Mouse (Mus musculus): ENCODE measurements around the gene Noto.

The Noto gene

GRCm38 (mm10) chr6:85423836-85424379 lies at the start of gene Noto:
Noto (plus strand) TSS chr6:85423886.
- DNase-seq (ENCODE audit: low spot score) = no peak

DNA sequence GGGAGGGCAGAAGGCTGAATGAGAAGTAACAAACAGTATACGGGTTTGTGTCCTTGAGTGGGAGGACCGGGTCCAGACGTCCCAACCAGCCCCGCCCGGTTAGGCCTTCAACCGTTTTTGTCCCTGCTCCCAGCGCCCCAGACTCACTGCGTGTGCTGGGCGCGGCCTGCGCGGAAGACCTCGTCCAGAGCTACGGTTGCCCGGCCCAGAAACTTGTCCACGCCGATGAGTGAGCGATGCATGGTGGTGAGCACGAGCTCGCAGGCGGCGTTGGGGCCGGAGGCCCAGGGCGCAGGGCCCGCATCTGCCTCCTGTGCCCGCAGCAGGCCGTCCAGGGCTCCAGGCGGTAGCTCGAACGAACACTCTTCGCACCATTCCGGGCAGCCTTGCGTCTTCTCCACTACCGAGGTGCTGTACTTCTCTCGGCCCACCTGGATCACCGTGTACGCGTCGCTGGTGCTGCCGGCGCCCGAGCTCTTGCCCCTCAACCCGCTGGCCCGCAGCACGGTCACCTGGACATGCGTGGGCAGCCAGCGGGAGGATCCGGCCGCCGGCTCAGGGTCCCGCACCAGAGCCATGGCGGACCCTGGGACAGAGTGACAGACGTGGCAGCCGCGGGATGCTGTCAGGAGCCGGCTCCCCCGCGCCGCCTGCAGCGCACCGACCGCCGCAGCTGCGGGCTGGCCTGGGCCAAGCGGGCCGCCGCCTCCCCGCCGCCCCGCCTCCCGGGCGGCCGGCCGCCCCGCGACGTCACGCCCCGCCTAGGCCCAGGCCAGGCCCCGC lies 49.5 kb upstream of the Noto start, which contains the start of gene Rab11fip5:
TSS of gene Rab11fip5 (minus strand) at position 684 of the 783 bp plus-strand sequence.
- DNase-seq (ENCODE audit: low spot score) = peak; percentile 54

DNA sequence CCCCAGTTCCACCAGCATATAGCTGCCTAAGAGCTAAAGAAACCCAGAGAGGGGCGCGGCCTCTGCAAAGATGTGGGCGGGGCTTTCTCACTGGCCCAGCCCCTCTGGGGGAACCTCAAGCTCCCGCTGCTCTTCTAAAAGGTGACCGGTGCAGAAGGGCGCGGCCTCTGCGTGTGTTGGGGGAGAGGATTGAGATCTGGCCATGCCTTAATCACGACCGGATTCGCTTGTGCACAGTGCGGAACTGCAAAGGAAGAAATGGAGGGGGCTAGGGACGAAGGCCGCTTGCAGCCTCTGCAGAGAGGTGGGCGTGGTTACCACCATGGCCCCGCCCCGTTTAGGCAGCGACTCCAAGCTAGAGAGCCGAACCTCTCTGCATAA lies 49.0 kb upstream of the Noto start:
- peak; percentile 98 for DNase-seq (ENCODE audit: low spot score)

DNA sequence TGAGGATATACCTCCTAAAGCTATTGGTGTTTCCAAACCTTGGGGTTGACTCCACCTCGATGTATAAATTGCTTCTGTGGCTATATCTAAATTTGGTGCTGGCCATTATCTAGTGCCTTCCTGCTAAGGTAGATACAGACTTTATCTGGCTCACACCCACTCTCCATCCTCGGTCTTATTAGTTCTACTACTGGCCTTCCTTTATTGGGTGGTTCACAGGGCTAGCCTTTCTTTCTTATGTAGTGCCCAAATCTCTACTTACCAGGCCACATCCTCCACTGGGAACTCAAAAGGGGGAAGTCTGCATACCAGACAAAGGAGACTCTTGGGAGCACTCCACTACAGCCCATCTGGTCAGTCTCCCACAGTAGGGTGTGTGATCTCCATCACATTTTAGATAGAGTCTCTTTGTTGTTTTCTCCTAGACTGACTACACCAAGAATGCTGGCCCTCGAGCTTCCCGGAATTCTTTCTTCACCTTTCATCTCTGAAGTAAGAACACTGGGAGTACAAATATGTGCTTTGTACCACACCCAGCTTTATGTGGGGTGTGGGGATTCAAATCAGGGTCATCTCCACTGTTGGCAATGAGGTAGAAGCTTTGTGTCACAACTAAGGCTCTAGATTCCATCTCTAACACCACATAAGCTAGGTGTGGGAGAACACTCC lies 46.5 kb upstream of the Noto start:
- DNase-seq (ENCODE audit: low spot score) = no peak

DNA sequence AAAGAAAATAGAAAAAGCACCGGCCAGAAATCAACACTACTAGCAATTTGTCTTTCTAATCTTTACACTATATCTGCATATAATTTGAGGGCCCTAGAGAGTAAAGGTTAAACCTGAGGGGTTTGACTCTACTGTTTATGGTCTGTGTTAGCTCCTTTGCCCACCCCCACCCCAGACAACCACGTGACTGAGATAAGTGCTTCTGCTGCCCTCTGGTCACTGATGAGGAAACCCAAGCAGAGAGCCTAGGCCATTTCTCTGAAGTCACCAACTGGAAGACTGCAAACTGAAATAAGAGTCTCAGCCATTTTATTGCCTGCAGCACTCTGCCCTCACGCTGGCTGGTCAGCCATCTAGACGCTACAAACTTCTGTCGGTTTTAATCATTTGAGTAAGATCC lies 45.8 kb upstream of the Noto start:
- no peak for DNase-seq (ENCODE audit: low spot score)

DNA sequence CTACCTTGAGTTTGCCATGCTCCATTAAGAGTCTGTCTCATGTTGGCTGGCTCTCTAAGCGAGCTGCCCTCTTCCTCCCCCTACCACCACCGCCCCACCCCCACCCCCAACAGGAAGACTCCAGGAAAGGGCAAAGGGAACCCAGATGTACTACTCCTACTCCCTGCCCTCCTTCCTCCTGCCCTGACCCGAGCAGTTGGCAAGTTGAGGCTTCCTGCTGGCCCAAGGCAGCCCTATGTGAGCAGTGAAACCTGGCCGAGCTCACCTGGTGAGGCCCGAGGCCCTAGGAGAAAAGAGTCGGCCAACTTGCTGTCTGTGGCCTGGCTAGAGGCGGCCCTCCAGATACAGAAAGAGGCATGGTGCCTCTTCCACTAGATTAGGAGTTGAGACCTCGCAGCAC lies 45.1 kb upstream of the Noto start:
- DNase-seq (ENCODE audit: low spot score) = no peak

DNA sequence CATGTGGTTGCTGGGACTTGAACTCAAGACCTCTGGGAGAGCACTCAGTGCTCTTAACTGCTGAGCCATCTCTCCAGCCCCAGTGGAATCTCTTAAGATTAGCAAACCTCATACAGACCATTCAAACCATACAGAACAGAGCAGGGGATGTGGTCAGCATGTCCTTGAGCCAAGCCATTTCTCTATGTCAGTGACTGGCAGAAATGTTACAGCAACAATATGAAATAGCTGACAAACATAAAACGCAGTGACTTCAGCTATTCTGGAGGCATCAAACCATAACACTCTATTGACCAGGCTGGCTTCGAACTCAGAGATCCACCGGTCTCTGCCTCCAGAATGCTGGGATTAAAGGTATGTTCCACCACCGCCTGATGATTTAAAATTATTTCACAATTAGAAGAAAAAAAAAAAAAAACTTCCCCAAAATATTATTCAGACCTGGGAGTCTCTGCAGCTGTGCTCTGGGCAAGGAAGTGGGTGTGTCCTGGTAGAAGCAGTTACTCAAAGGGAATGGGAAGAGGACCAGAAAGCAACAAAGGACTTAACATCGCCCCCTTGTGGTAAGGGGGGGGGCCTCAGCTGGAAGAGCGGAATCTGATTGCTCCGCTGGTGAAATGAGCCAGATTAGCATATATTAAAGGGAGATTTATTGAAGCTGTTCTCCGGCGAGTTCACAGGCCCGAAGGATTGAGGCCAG lies 43.3 kb upstream of the Noto start:
- peak; percentile 94 for DNase-seq (ENCODE audit: low spot score)

DNA sequence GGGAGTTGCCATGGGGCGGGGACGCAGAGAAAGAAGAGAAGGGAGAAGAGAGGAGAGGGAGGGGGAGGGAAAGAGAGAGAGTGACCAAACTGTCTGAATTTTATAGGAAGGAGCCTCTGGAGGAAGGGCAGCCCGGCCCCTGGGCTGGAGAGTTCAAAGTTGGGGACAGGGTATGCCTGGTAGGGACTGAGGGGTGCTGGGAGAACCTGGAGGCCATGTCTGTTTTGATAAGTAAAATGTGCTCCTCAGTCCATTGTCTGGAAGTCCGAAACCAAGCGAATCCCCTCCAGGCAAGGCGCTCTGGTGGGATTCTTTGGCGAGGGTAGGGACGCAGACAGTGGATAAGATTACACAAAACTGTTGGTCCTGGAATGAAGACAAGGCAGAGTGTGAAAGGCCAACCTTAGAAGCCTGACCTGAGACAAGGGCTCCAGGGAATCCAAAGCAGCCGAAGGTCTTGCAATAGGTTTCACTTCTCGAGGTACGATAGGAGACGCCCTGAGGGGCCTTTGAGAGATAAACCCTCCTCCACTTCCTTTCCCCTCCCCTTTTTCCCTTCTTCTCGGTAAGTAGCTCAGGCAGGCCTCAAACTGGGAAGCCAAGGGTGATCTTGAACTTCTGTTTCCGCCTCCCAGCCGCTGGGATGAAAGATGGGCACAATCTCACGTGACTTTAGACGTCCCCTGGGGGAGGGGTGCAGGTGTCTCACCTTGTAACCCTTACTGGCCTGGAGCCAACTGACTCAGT lies 42.6 kb upstream of the Noto start:
- DNase-seq (ENCODE audit: low spot score) = no peak

- DNase-seq (ENCODE audit: low spot score) = no peak
These were observed 42.1 kb upstream of the Noto start for GRCm38 (mm10) chr6:85381648-85382020.

- DNase-seq (ENCODE audit: low spot score) = no peak
These were observed 40.9 kb upstream of the Noto start for GRCm38 (mm10) chr6:85382791-85383190.

- DNase-seq (ENCODE audit: low spot score) = no peak
These were observed 35.1 kb upstream of the Noto start for GRCm38 (mm10) chr6:85388608-85389007.

DNA sequence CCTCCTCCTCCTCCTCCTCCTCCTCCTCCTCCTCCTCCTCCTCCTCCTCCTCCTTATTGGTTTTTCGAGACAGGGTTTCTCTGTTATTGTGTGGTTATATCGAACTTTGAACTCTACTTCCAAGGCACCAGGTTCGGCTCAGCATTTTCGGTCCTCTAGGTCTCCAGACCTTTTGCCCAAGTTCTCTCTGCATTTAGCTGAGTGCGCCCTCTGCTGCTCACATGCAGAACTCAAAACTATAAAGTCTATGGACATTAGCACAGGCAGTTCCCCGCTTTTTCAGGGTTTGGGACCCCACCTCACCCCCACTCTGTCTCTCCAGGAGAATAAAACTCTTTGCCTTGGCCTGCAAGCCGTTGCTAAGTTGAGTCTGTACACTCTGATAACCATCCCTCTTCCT lies 31.9 kb upstream of the Noto start:
- DNase-seq (ENCODE audit: low spot score) = peak; percentile 83

DNA sequence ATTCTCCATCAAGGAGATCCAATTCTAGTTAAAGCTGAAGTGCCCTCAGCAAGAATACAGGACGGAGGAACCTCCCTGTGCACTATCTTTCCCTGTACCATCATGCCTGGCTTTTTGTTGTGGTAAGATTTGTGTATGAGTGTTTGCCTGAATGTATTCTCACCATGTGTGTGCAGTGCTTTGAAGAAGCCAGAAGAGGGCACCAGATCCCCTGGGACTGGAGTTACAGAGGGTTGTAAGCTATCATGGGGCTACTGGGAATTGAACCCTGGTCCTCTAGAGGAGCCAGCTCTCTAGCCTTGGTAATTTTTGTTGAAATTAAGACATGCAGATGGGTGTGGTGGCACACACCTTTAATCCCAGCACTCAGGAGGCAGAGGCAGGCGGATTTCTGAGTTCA lies 28.3 kb upstream of the Noto start:
- DNase-seq (ENCODE audit: low spot score) = no peak

- DNase-seq (ENCODE audit: low spot score) = peak; percentile 67
These were observed 26.5 kb upstream of the Noto start for GRCm38 (mm10) chr6:85397165-85397564.

DNA sequence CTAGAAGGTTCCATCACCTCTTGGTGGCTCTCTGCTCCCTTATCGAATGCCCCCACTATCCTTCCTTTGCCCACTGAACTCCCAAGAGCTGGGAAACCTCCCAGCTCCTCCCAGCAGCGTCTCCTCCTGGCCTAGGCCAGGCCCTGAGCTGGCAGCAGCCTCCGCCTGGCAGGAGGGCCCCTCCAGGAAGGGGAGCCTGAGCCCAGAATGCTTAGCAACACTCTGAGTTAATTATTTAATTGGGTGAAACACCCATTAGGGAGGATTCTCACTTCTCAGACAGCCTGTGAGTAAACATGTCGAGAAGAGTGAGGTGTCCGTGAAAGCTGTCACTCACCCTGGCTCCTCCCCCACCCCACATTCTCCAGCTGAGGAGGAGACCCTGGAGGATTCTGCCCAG lies 24.0 kb upstream of the Noto start:
- no peak for DNase-seq (ENCODE audit: low spot score)

DNA sequence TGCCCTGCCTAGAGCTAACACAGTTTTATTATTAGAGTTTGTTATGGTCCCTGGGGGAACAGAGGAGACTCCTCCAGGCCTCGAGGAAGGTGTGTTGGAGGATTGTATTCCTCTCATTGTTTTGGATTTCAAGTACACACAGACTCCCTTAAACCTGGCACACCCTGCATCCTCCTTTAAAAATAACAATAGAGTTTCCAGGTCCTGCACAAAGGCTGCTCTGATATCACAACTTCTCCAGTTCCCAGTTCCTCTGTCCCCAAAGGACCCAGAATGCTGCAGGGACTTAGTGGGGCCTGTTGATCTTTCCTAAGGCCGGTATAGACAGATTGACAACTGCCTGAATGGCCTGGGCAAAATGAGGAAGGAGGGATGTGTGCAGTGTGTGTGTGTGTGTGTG lies 21.1 kb upstream of the Noto start:
- DNase-seq (ENCODE audit: low spot score) = no peak

DNA sequence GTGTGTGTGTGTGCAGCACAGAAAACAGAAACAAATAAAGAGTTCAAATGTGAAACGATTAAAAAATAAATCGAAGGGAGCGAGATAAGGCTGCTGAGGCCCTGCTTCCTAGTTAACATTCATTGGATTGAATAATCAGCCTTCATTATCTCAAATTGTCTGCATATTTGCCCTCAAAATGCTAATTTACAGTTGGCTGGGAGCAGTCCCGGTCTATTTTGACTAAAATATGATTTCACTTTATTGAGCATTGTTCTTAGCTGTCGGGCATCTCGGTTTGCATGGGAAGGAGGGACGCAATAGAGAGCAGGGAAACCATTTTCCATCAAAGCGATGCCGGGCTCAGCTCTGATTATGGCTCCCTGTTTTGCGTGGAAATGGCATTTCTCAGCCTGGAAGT lies 20.6 kb upstream of the Noto start:
- no peak for DNase-seq (ENCODE audit: low spot score)

DNA sequence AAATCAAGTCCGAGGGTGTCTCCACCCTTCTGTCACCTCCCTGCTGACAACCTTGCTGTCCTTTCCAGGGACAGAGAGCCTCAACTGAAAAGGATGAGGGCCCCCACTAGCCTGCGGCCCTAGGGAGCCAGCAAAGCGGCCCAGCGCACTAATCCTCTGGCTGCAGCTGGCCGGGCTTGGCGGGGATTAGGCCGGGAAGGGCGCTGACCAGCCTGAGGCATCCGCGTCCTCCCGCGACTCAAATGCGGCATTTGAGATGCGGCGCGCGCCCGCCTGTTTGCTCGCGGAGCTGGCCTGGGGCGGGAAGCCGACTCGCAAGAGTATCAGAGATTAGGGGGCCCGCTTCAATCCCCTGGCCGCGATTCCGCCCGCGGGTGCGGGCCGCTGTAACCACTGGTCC lies 14.7 kb upstream of the Noto start:
- DNase-seq (ENCODE audit: low spot score) = no peak

GRCm38 (mm10) chr6:85410771-85411273 lies 12.9 kb upstream of the Noto start:
- peak; percentile 73 for DNase-seq (ENCODE audit: low spot score)

DNA sequence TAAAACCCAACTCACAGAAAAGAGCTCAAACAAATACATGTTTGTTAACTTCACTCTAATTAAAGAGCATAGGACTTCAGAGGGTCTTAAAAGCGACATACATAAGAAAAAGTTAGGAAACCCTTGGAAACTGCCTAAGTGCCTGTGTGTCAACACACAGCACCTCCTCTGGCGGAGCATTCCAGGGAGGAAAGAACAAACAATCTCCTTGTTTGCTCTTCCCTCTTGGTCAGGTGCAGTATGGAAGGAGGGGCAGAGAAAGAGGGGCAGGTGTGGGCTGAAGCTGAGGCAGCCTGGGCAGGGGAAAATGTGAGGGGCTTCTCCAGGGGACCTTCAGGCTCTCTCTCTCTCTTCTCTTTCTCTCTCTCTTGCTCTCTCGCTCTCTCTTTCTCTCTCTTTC lies 7.9 kb upstream of the Noto start:
- DNase-seq (ENCODE audit: low spot score) = no peak

DNA sequence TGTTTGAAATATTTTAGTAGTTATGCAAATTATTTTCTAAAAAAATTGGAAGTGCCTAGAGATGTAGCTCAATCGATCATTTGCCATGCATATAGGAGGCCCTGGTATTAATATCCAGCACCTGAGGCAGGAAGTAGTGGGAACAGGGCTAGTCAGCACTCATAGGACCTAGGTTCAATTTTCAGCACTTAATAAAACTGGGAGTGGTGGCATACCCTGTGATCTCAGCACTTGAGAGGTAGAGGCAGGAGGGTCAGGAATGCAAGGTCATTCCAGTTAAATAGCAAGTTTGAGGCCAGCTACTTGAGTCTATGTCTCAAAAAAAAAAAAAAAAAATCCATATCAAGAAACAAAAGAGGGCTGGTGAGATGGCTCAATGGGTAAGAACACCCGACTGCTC lies 4.5 kb upstream of the Noto start:
- no peak for DNase-seq (ENCODE audit: low spot score)

GRCm38 (mm10) chr6:85431274-85431841 lies 7.7 kb downstream of the Noto start:
- DNase-seq (ENCODE audit: low spot score) = no peak
